Mouse (Mus musculus): Measurements from ENCODE around the gene Olfr279. TPM values are rescaled to one million over a fixed set of nuclear protein-coding genes. Genes with fewer than 3 reads are reported as not detected.
A peak's percentile ranks its signal among the peaks of the same experiment; 100 is the strongest.

Olfr279 gene
- polyA plus RNA-seq (2015; fragmentation: Nextera tagmentation; extraction: Ambion mirVana) = not detected in 2 replicates

DNA sequence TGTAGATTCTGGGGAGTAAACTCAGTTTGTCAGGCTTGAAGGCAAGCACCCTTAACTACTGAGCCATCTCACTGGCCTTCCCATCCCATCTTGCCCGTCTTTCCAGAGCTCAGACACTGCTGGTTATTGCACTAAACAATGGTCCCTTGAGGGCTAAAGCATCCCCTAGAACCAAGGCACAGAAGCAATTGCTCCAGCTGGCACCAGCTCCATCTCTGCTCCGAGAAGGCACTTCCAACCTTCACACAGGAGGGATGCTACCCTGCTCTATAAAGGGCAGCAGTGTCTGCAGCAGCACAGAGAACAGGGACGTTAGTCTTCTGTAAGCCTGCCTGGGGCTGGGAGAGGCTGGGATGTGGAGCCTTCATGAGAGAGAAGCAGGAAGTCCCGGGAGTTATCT, at the start of gene Olfr279:
Olfr279 (plus strand) TSS at position 301 of the 400 bp plus-strand sequence.
- DNase-seq (ENCODE audit: low spot score) = no peak

DNA sequence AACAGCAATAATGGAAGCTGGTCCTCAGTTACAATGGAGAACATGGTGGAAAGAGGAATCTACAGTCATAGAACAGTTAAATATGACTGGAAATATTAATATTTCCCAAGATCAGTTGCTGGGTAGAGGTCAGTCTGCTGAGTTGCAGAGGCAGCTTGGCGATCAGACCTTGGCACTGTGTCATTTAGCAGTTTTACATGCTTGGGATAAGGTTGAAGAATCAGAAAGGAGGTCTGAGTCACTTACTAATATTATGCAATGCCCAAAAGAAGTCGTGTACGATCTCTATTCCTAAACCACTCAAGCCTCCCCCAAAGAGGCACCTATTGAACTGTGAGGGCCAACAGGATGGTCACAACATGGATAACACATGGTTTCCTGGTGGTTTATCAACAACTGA, 47.6 kb upstream of the Olfr279 start:
- DNase-seq (ENCODE audit: low spot score) = no peak

DNA sequence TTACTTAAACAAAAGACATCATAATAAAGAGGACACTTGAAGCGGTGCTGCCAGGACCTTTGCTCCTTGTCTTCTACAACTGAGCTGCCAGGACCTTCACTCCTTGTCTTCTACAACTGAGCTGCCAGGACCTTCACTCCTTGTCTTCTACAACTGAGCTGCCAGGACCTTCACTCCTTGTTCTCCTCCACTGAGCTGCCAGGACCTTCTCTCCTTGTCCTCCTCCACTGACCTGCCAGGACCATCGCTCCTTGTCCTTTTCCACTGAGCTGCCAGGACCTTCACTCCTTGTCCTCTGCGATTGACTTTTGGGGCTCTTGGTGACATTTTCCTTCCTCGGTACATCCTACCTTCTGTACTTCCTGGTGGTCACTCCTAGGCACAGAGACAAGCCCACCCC, 43.7 kb upstream of the Olfr279 start:
- no peak for DNase-seq (ENCODE audit: low spot score)

DNA sequence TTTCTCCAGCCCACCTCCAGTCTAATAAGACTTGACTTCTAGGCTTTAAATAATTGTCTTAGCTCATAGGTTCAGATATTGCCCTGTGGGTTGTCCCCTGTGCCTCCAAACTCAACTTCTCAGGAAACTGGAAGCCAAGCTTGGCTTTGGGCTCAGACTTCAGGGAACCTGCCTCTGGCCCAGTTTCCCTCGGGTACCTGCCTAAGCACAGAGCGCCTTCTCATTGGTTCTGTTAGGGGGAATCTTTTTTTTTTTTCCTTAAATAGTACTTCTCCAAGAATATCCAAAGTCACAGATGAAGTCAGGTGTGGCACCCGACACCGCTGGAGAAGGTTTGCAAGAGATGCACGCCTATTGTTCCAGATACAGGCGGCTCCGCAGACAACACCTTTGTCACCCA, 39.9 kb upstream of the Olfr279 start, which contains the start of gene Olfr281:
Olfr281 (plus strand) TSS at position 301 of the 400 bp plus-strand sequence.
- DNase-seq (ENCODE audit: low spot score) = no peak

DNA sequence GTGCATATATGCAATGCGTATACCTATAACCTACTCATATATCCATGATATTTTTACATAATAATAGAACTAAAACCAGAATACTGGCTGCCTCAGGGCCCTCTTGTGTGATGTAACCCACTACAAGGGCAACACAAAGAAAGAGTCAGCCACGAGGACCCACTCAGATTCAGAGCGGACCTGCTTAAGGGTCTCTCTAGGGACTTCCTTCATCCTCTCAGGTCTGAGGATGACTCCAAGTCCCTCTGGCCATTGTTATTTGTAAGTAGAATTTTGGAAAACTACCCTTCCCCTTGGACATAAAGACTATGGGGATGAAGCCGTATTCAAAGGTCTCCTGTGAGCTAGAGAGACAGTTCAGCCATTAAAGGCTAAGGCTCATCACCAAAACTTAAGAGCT, 22.6 kb upstream of the Olfr279 start, which contains the start of gene OR5BS1P:
OR5BS1P (plus strand) TSS at position 301 of the 400 bp plus-strand sequence.
- no peak for DNase-seq (ENCODE audit: low spot score)

DNA sequence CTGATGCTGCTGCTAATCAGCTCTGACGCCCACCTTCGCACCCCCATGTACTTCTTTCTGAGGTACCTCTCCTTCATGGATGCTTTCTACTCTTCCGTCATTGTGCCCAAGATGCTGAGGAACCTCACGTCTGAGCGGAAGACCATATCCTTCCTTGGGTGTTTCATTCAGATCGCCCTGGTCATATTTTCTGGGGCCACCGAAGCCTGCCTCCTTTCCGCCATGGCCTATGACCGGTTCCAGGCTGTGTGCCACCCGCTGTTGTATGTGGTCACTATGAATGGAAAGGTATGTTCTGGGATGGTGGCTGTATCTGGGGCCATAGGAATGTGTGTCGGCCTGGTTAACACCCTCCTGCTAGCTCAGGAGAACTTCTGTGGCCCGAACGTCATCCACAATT, 20.7 kb upstream of the Olfr279 start:
- no peak for DNase-seq (ENCODE audit: low spot score)

DNA sequence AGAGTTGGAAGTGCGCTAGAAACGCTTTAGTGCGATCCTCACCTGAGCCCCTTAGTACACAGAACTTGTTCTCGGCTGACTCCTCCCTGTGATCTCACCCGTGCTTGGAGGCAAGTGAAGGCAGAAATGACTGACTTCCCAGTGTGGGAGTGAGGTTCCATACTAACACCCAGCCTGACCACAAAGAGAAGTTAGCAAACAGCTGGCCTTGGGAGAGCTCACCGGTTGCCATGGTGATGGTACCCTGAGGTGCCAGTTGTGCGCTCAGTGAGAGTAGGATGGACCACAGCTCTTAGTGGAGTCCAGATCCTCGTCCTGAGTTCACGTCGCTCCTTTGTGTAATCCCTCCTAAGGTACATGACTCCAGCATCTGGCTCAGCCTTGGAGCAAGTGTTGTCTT, 17.2 kb upstream of the Olfr279 start:
- no peak for DNase-seq (ENCODE audit: low spot score)

DNA sequence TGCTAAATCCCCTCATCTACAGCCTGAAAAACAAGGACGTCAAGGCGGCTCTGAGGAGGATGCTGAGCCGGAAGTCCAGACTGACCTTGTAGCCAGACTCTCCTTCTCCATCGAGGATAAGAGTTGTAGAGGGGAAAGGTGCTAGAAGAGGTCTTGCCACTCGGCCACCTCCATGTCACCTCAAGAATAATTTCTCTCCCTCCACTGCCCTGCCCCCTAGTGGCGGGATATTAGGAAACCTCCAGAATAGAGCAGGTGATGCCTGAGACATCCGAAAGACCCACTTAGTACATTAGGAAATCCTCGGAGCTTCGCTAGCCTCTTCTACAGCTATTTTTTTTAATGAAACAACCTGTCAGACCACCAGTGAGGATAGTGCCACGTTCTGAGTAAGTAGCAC, 16.8 kb upstream of the Olfr279 start:
- DNase-seq (ENCODE audit: low spot score) = peak; percentile 51

DNA sequence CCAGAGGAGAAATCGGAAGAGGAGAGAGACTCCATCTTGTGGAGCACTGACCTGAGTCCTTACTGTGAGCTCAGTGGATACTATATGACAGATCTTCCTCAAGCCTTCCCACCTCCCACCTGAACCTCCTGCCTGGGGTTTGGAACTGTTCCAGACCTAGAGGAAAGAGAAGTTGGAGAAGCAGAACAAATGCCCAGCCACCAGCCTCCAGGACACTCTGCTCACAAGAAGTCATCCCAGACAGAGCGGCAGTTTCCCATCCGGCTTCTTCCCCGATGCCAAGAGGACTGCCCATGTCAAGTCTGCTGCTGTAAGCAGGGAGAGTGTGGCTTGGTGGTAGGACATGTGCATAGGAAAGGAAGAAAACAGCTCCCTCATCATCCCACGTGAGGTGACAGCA, 15.9 kb upstream of the Olfr279 start:
- DNase-seq (ENCODE audit: low spot score) = no peak

DNA sequence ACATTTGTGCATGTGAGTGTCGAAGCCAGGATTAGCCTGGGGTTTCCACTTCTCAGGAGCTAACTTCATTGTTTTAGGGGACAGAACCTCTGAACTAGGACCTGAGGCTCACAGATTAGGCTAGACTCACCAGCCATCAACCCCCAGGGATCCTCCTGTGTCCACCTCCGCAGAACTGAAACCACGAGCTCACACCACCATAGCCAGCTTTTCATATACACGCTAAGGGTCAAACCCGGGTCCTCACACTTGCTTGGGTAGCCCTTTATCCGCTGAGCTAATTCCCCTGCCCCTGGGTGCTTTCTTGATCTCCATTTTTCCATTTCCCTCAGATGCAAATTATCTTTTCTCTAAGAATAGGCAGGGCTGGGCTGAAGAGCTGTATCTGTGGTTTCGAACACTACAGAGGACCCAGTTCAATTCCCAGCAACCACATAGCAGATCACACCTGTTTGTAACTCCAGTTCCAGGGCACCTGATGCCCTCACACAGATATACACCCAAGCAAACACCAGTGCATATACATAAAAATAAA, 12.6 kb upstream of the Olfr279 start:
- no peak for DNase-seq (ENCODE audit: low spot score)

DNA sequence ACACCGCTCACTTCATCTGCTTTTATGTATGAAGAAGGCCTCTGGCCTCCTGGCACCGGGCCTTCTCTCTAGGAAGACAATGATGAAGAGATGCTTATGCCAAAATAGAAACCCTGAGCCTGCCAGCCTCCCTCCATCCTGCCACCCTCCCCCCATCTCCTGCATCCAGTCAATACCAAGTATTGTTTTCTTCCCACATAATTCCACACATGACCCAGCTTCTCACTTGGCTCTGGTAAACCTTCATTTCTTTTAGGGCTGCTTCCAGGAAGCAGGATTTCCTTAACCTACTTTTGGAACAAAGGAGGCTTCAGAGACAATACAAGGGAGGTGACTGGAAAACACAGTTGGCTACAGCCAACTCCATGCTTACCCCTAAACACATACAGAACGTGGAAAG, 9.5 kb upstream of the Olfr279 start, which contains the start of gene Lalba:
Lalba (minus strand) TSS at position 21 of the 400 bp plus-strand sequence.
- no peak for DNase-seq (ENCODE audit: low spot score)

DNA sequence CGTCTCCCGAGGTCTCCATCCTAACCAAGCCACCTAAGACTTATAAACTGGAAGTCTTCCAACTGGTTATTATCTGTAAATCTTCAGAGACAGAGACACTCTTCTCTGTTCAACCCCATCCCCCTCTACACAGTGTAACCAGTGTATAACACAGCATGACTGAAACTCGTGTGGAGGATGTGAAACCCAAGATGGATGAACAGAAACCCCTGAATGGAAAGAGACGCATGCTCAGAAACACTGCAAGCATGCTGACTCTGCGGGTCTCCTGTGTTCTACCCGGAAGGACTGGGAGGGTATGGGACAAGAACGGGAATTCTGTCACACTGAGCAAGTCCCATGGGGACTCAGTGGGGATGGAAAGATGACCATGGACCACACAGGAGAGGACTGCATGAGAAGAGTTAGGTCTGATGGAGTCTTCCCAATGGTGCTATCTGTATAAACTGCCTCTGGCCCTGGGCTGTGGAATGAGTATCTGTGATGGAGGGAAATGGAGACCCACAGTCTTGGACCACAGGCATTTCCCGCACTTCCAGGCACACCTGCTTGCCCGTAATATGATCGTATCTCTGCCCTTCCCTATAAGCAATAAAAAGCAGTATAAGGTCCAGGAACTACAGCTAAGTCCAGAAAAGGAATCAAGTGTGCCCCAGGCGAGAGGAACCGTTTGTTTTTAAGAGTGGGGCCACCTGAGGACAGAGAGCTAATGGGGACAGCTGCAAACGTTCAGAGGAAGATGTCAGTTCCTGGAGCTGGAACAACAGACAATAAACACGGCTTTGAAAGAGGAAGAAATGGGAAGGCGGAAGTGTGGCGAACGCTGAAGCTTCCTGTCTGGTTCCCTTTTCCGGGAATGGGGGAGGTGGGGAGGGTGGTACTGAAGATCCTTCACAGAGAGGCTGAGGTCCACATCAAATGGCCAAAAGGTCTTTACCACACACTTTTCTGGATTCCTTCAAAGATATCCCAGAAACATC, 8.0 kb upstream of the Olfr279 start:
- no peak for DNase-seq (ENCODE audit: low spot score)

DNA sequence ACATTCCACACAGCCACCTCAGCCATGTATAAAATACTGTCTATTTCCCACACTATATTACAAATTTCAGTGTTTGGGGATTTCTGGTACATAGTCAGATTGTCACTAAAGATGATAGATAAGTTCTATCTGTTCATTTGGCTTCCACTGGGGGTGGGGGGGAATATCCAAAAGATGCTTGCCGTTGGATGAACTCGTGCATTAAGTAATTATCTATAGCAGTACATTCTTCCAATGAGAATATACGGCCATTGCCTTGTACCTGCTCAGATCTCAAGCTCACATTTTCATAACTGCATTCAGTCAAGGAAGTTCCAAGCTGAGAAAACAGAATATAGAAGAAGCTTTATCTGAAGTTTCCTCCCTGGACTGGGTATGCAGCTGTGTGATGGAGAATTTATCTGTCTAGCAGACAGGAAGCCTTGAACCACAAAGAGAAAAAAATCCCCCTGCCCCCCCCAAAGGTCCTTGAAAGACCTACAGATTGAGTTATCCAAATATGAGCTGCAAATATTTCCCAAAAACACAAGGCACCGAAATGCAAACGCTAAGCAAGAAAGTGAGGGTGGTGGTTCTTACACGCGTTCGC, 5.7 kb upstream of the Olfr279 start:
- peak; percentile 20 for DNase-seq (ENCODE audit: low spot score)

DNA sequence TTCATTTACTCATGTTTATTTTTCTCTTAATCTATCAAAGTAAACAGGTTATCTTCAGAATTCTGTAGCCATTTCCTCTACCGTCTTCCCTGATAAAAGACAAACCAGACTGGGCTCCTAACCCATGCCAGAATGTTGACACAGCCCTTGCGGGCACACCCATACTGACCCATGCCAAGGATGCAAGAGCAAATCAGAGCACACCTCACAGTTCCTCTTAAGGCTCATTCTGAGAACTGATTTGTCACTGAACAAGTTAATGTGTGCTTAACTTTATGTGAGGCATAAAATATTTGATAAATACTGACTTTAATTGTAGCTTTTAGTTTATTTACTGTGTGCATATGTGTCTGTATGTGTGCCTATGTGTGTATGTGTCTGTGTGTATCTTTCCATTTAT, 870 bp upstream of the Olfr279 start:
- no peak for DNase-seq (ENCODE audit: low spot score)

DNA sequence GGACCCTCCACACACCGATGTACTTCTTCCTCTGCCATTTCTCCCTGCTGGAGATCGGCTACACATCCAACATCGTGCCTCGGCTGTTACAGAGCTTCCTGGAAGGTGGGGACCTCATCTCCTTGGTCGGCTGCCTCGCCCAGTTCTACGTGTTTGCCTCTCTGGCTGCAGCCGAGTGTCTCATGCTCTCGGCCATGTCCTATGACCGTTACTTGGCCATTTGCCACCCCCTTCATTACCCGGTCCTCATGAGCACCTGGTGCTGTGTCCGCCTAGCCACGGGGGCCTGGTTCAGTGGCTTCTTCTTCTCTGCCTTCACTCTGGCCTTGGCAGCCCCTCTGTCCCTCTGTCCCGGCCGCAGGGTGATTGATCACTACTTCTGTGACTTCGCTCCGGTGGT, 5.4 kb downstream of the Olfr279 start:
- DNase-seq (ENCODE audit: low spot score) = no peak

DNA sequence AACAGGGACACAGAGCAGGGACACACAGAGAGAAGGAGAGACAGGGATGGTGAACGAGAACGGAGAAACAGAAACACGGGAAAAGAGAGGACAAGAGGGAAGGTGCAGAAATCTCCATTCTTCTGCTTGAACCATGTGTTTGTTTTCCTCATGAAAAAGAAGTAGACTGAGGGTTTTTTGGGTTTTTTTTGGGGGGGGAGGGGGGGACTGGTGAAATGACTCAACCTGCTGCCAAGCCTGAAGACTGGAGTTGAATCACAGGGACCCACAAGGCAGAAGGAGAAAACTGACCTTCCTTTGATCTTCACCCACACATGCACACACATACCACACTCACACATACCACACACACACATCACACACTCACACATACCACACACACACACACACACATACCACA, 11.1 kb downstream of the Olfr279 start:
- DNase-seq (ENCODE audit: low spot score) = no peak

DNA sequence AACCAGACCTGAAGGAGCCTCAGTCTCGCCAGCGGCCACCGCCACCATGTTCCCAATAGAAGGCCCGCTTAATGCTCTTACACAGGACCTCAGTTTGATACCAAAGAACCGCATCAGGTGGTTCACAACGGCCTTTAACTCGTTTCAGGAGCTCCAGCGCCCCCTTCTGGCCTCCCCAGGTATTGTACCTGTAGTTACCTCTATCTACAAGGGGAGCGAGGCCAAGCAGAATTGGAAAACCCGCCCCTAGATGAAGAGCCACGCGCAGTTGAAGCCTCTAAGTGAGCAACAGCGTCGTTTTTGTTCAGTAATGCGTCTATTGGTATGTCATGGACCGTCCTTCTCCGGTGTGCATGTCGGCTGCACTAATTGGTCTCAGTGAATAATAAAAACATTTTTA, 12.3 kb downstream of the Olfr279 start:
- DNase-seq (ENCODE audit: low spot score) = peak; percentile 83

DNA sequence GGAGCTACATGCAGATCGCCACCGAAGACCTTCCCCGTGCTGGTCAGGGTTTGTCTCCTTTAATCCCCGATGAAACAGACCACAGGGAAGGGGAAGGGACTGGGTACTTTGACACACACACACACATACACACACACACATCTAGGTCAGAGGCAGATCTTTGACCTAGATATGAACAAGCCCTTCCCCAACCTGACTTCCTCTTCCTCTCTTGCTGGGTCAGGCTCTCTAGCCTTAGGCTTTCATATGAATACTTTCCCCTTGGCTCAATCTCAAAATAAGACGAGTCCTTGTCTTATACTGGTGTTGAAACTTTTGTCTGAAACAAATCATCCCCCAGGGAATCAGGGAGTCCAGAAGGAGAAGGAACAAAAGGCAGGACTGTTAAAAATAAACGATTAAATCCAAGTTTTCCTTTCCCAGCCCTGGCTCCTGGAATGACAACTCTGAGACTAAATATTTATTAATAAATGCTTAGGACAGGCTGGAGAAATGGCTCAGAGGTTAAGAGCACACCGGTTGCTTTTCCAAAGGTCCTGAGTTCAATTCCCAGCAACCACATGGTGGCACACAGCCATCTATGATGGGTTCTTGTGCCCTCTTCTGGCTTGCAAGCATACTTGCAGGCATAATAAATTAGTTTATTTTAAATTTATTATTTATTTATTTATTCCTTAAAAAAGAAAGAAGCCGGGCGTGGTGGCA, 14.2 kb downstream of the Olfr279 start:
- peak; percentile 59 for DNase-seq (ENCODE audit: low spot score)

DNA sequence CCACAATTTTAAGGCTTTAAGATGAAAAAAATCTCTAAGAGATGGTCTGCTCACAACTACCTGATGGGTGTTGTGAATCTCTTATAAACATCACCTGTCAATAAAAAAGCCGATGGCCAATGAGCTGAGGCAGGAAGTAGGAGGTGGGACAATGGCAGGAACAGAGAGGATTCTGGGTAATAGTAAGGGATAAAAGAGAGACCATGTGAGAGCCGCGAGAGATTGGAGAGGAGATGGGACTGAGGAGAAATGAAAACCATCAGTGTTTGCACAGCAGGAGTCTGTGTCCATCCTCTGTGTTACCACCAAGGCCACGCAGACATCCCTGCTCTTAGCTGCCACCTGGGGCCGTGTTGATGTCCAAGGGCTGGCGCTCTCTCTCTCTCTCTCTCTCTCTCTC, 15.1 kb downstream of the Olfr279 start:
- DNase-seq (ENCODE audit: low spot score) = no peak

DNA sequence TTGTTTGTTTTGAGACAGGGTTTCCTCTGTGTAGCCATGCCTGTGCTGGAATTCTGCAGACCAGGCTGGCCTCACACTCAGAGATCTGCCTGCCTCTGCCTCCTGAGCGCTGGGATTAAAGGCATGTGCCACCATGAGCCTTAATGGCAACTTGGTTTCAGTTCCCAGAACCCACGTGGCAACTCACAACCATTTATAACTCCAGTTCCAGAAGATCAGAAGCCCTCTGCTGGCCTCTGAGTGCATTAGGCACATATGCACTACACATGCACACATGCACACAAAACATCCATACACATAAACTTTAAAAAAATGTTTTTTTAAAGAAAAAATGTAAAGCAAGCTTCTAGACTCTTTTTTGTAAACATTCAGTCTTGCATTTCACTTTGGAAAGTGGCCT, 17.2 kb downstream of the Olfr279 start:
- no peak for DNase-seq (ENCODE audit: low spot score)
